Mouse (Mus musculus): ENCODE data around the gene Slc25a33.

- TF ChIP-seq POLR2A (IDR thresholded peaks at IDR 0.05; ENCODE audit: low read depth, low read length) (no peak), CTCF (conservative IDR thresholded peaks at IDR 0.05; ENCODE audit: insufficient read depth, insufficient read length, low read depth, low read length) (no peak)
These were observed 48.6 kb upstream of the Slc25a33 start for GRCm38 (mm10) chr4:149822586-149823196.

Data from kidney, adult 2 months (tissue).